32 mouse cellular contexts compared by ENCODE assay signal in genomic region chr13:75786264-75786663, GRCm38 (mm10).
"Had no signal": no experiment of that assay in that cellular context is flagged by ENCODE, and none has a peak within 500 bp of the region (broad histone marks: within the 10 kb centered on the region; RNA-seq: fewer than 3 reads in every experiment).

No protein-coding gene starts in this region.

- H3K4me3 ChIP-seq: limb, embryonic 10.5 days; limb, embryonic 12.5 days; limb, embryonic 13.5 days; limb, embryonic 15.5 days; liver, embryonic 12.5 days; liver, embryonic 13.5 days; liver, embryonic 15.5 days; lung, embryonic 15.5 days; megakaryocyte, embryonic 14.5 days; midbrain, embryonic 10.5 days; midbrain, embryonic 12.5 days; midbrain, embryonic 13.5 days; midbrain, embryonic 15.5 days; myocyte; neural tube, embryonic 12.5 days had no signal

- H3K9ac ChIP-seq: limb, embryonic 12.5 days; limb, embryonic 13.5 days; limb, embryonic 15.5 days; liver, embryonic 12.5 days; liver, embryonic 13.5 days; liver, embryonic 14.5 days; liver, embryonic 15.5 days; liver, postnatal 0 days; lung, embryonic 14.5 days; lung, embryonic 15.5 days; midbrain, embryonic 12.5 days; midbrain, embryonic 13.5 days; midbrain, embryonic 15.5 days; neural tube, embryonic 12.5 days had no signal

- H3K4me2 ChIP-seq: limb, embryonic 12.5 days; limb, embryonic 13.5 days; limb, embryonic 15.5 days; liver, embryonic 11.5 days; liver, embryonic 12.5 days; liver, embryonic 13.5 days; liver, embryonic 15.5 days; lung, embryonic 14.5 days; lung, embryonic 15.5 days; midbrain, embryonic 11.5 days; midbrain, embryonic 12.5 days; midbrain, embryonic 13.5 days; midbrain, embryonic 15.5 days; neural tube, embryonic 12.5 days had no signal

- H3K27ac ChIP-seq: limb, embryonic 10.5 days; limb, embryonic 12.5 days; limb, embryonic 13.5 days; limb, embryonic 15.5 days; liver, embryonic 12.5 days; liver, embryonic 13.5 days; liver, embryonic 14.5 days; liver, embryonic 15.5 days; lung, embryonic 15.5 days; macrophage; midbrain, embryonic 10.5 days; midbrain, embryonic 12.5 days; midbrain, embryonic 13.5 days; midbrain, embryonic 15.5 days; neural tube, embryonic 12.5 days had no signal

- DNase-seq: left cerebral cortex, postnatal 4 days; liver; liver, embryonic 13.5 days; liver, postnatal 0 days; lung, adult 18-20 months; lung, adult 2 months; lung, embryonic 14.5 days; lung, postnatal 10 days; lung, postnatal 14 days; lung, postnatal 36 days; lung, postnatal 4 days; midbrain, embryonic 14.5 days had no signal

- H3K9me3 ChIP-seq: limb, embryonic 10.5 days; limb, embryonic 12.5 days; limb, embryonic 13.5 days; limb, embryonic 15.5 days; liver, embryonic 12.5 days; liver, embryonic 13.5 days; liver, embryonic 15.5 days; lung, embryonic 15.5 days; megakaryocyte, embryonic 14.5 days; midbrain, embryonic 10.5 days; midbrain, embryonic 12.5 days; midbrain, embryonic 13.5 days; midbrain, embryonic 15.5 days; neural tube, embryonic 12.5 days had no signal

- H3K36me3 ChIP-seq: limb, embryonic 10.5 days; limb, embryonic 12.5 days; limb, embryonic 13.5 days; limb, embryonic 15.5 days; lung, embryonic 15.5 days; midbrain, embryonic 10.5 days; midbrain, embryonic 12.5 days; midbrain, embryonic 13.5 days; midbrain, embryonic 15.5 days; neural tube, embryonic 12.5 days had no signal

- H3K27me3 ChIP-seq: limb, embryonic 12.5 days; limb, embryonic 13.5 days; limb, embryonic 15.5 days; liver, embryonic 12.5 days; liver, embryonic 13.5 days; liver, embryonic 15.5 days; lung, embryonic 15.5 days; megakaryocyte, embryonic 14.5 days; midbrain, embryonic 12.5 days; midbrain, embryonic 13.5 days; midbrain, embryonic 15.5 days; neural tube, embryonic 12.5 days had no signal

- ATAC-seq: liver, embryonic 12.5 days; liver, postnatal 0 days; lung, postnatal 0 days; midbrain, embryonic 13.5 days; midbrain, embryonic 15.5 days; midbrain, embryonic 16.5 days had no signal

- H3K4me1 ChIP-seq: limb, embryonic 10.5 days; limb, embryonic 12.5 days; limb, embryonic 13.5 days; limb, embryonic 15.5 days; liver, embryonic 12.5 days; liver, embryonic 13.5 days; lung, embryonic 15.5 days; midbrain, embryonic 10.5 days; midbrain, embryonic 12.5 days; midbrain, embryonic 13.5 days; midbrain, embryonic 15.5 days; neural tube, embryonic 12.5 days had no signal
